25 mouse cellular contexts compared by ENCODE assay signal in the genomic region with DNA sequence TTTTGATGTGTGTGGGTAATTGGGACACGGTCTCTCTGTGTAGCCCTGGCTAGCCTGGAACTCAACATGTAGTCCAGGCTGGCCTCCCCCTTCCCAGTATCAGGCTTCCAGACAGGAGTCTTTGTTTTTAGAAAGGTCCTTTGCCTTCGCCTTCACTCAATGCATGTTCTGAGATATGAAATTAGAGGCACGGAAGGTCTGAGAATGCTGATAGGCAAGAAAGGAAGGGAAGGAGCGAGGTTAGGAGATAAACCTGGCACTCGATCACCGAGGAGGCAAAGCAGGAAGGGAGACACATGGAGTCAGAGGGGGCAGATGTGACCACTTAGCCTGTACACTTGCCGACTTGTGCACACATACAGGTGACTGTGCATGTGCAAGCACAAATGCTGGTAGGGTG. TPM values are rescaled to one million over a fixed set of nuclear protein-coding genes. Genes with fewer than 3 reads are reported as not detected.
"Had no signal": no experiment of that assay in that cellular context is flagged by ENCODE, and none has a peak within 500 bp of the region (broad histone marks: within the 10 kb centered on the region; RNA-seq: fewer than 3 reads in every experiment).

No protein-coding gene starts in this region.

- ATAC-seq: liver, postnatal 0 days; lung, postnatal 0 days; midbrain, embryonic 13.5 days; midbrain, embryonic 15.5 days had no signal

- H3K9ac ChIP-seq: liver, embryonic 13.5 days; liver, embryonic 15.5 days; liver, postnatal 0 days; lung, embryonic 15.5 days; midbrain, embryonic 13.5 days; midbrain, embryonic 15.5 days; neural tube, embryonic 13.5 days; neural tube, embryonic 15.5 days had no signal

- H3K27ac ChIP-seq: liver, embryonic 13.5 days; liver, embryonic 15.5 days; lung, embryonic 15.5 days; macrophage; midbrain, embryonic 13.5 days; midbrain, embryonic 15.5 days; neural tube, embryonic 13.5 days; neural tube, embryonic 15.5 days had no signal

- H3K36me3 ChIP-seq: liver, embryonic 13.5 days; liver, embryonic 15.5 days; lung, embryonic 15.5 days; midbrain, embryonic 13.5 days; midbrain, embryonic 15.5 days; neural tube, embryonic 13.5 days; neural tube, embryonic 15.5 days had no signal

- H3K4me3 ChIP-seq: liver, embryonic 13.5 days; liver, embryonic 15.5 days; lung, embryonic 15.5 days; midbrain, embryonic 13.5 days; midbrain, embryonic 15.5 days; neural tube, embryonic 13.5 days; neural tube, embryonic 15.5 days had no signal

- H3K4me2 ChIP-seq: liver, embryonic 13.5 days; liver, embryonic 15.5 days; lung, embryonic 15.5 days; midbrain, embryonic 11.5 days; midbrain, embryonic 13.5 days; midbrain, embryonic 15.5 days; neural tube, embryonic 13.5 days; neural tube, embryonic 15.5 days had no signal

- DNase-seq: liver, embryonic 13.5 days; liver, postnatal 0 days; lung, adult 2 months; lung, postnatal 14 days; lung, postnatal 36 days; retina, postnatal 1 day; right cerebral cortex, adult 18-20 months; right cerebral cortex, postnatal 25 days; right cerebral cortex, postnatal 4 days; spleen, adult 18-20 months; thymus, adult 18-20 months; thymus, postnatal 14 days; thymus, postnatal 36 days had no signal

- H3K9me3 ChIP-seq: liver, embryonic 13.5 days; liver, embryonic 15.5 days; lung, embryonic 15.5 days; midbrain, embryonic 13.5 days; midbrain, embryonic 15.5 days; neural tube, embryonic 13.5 days; neural tube, embryonic 15.5 days had no signal

RNA-seq across cellular contexts. Expression of a gene that starts 23.4 kb away (rescaled TPM):
- polyA plus RNA-seq: macrophage had no signal

RNA-seq across cellular contexts. Expression of a gene that starts 31.1 kb away (rescaled TPM):
- total RNA-seq: monocyte, adult 5-6 weeks had no signal
- polyA plus RNA-seq: liver, embryonic 13.5 days; liver, embryonic 15.5 days; liver, postnatal 0 days; macrophage; midbrain, embryonic 11.5 days; neural tube, embryonic 11.5 days; stomach, embryonic 14.5 days had no signal
